Mouse (Mus musculus) embryonic facial prominence, embryonic 13.5 days (tissue): ENCODE results near the gene Rbck1. TPM values are rescaled to one million over a fixed set of nuclear protein-coding genes. Genes with fewer than 3 reads are reported as not detected.

Experiments used
- ATAC-seq: fragments of 200-750 bp; cut with Nextera tagmentation; 2 replicates; pipeline ENCODE4 v1.8.0; 2017; ENCODE audit warnings: low read depth; ENCODE audit not compliant: insufficient number of reproducible peaks, insufficient read depth, low FRiP score, low TSS enrichment
- H3K27ac ChIP-seq: fragments of 300-500 bp; sonication (generic); 2 replicates; pipeline ENCODE4 v1.5.1; 2015; ENCODE audit warnings: moderate library complexity, mild to moderate bottlenecking, inconsistent platforms
- H3K27me3 ChIP-seq: fragments of 300-500 bp; sonication (generic); 2 replicates; pipeline ENCODE4 v1.6.1; 2015; ENCODE audit warnings: mild to moderate bottlenecking, inconsistent platforms
- H3K36me3 ChIP-seq: fragments of 300-500 bp; sonication (generic); 2 replicates; pipeline ENCODE4 v1.6.1; 2015; ENCODE audit warnings: mild to moderate bottlenecking, inconsistent platforms
- H3K4me1 ChIP-seq: fragments of 300-500 bp; sonication (generic); 2 replicates; pipeline ENCODE4 v1.6.1; 2015; ENCODE audit warnings: inconsistent platforms
- H3K4me2 ChIP-seq: fragments of 300-500 bp; sonication (generic); 2 replicates; pipeline ENCODE4 v1.6.1; 2015; ENCODE audit warnings: moderate library complexity, mild to moderate bottlenecking, inconsistent platforms
- H3K4me3 ChIP-seq: fragments of 300-500 bp; sonication (generic); 2 replicates; pipeline ENCODE4 v1.5.1; 2015; ENCODE audit warnings: mild to moderate bottlenecking, inconsistent platforms
- H3K9ac ChIP-seq: fragments of 300-500 bp; sonication (generic); 2 replicates; pipeline ENCODE4 v1.6.1; 2015; ENCODE audit warnings: mild to moderate bottlenecking, inconsistent platforms
- H3K9me3 ChIP-seq: fragments of 300-500 bp; sonication (generic); 2 replicates; pipeline ENCODE4 v1.6.1; 2016; ENCODE audit warnings: inconsistent platforms
- WGBS: fragments of 180-500 bp; shearing (Covaris S2); methylation state at CpG from one replicate; pipeline ENCODE4 v1.1.7; 2015; ENCODE audit warnings: mixed read lengths; 5-methylcytosine and 5-hydroxymethylcytosine counted together
- polyA plus RNA-seq: library from polyadenylated mRNA; unstranded; fragments of >200 nt; fragmentation: Nextera tagmentation; extraction: Ambion mirVana; gene quantifications from 2 replicates; pipeline ENCODE4 v1.2.1, GENCODE M21; 2015

Rbck1 gene
- polyA plus RNA-seq, 1 experiment from 2014 or later = 83.9 TPM

DNA sequence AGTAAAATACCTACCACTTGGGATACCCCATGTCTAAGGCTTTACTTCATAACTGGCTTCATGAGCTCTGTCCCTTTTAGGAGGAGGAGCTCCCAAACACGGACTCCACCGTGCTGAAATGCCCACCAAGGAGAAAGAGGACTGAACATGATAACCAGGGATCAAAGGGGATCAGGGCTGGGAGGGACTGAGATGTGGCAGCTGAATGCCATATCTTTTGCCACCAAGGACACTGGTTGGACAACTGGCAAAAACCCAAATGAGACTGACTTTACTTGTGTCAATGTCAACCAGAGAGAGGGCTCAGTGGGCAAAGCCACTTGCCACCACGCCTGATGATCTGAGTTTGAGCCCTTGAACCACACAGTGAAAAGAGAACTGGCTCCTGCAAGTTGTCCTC, 7.6 kb downstream of the Rbck1 start:
- no peaks in the 10 kb centered on the region for H3K9me3 ChIP-seq
- H3K9ac ChIP-seq = no peak overlapping the region
- peaks cover 95% of the 10 kb centered on the region for H3K36me3 ChIP-seq
- H3K27ac ChIP-seq = no peak overlapping the region
- WGBS = 89% methylated on average over 3 of the region's 3 CpGs
- no peak overlapping the region for H3K4me3 ChIP-seq
- ATAC-seq = no peak
- no peak overlapping the region for H3K4me2 ChIP-seq
- 0 out of 2 replicates have a peak, but pooled peaks cover 2% of the 10 kb centered on the region for H3K4me1 ChIP-seq
- no peaks in the 10 kb centered on the region for H3K27me3 ChIP-seq

- no peak overlapping the region for H3K4me2 ChIP-seq
- H3K9me3 ChIP-seq = no peaks in the 10 kb centered on the region
- no peaks in the 10 kb centered on the region for H3K27me3 ChIP-seq
- ATAC-seq = no peak
- no peak overlapping the region for H3K9ac ChIP-seq
- H3K27ac ChIP-seq = no peak overlapping the region
- 97% methylated on average over 14 of the region's 14 CpGs for WGBS
- no peak overlapping the region for H3K4me3 ChIP-seq
- 0 out of 2 replicates have a peak, but pooled peaks cover 2% of the 10 kb centered on the region for H3K4me1 ChIP-seq
- H3K36me3 ChIP-seq = peaks cover 98% of the 10 kb centered on the region
Observed at GRCm38 (mm10) chr2:152323971-152324370, 8.5 kb downstream of the Rbck1 start.

GRCm38 (mm10) chr2:152322198-152322597, 10.3 kb downstream of the Rbck1 start:
- Histone ChIP-seq H3K9ac (no peak overlapping the region), H3K36me3 (peaks cover 99% of the 10 kb centered on the region), H3K27ac (no peak overlapping the region), H3K27me3 (no peaks in the 10 kb centered on the region), H3K4me1 (no peaks in the 10 kb centered on the region), H3K4me3 (no peak overlapping the region), H3K4me2 (no peak overlapping the region), H3K9me3 (no peaks in the 10 kb centered on the region)
- no peak for ATAC-seq
- 80% methylated on average over 6 of the region's 6 CpGs for WGBS

GRCm38 (mm10) chr2:152321558-152321957, 10.9 kb downstream of the Rbck1 start:
- Histone ChIP-seq H3K27ac (no peak overlapping the region), H3K9ac (no peak overlapping the region), H3K36me3 (peaks cover 99% of the 10 kb centered on the region), H3K4me1 (no peaks in the 10 kb centered on the region), H3K27me3 (no peaks in the 10 kb centered on the region), H3K9me3 (no peaks in the 10 kb centered on the region), H3K4me3 (no peak overlapping the region), H3K4me2 (no peak overlapping the region)
- no peak for ATAC-seq
- WGBS = 83% methylated on average over 5 of the region's 5 CpGs

- Histone ChIP-seq H3K9me3 (no peaks in the 10 kb centered on the region), H3K4me2 (no peak overlapping the region), H3K4me3 (no peak overlapping the region), H3K4me1 (no peaks in the 10 kb centered on the region), H3K27ac (no peak overlapping the region), H3K9ac (no peak overlapping the region), H3K36me3 (peaks cover 98% of the 10 kb centered on the region), H3K27me3 (no peaks in the 10 kb centered on the region)
- 87% methylated on average over 6 of the region's 6 CpGs for WGBS
- ATAC-seq = no peak
Observed at GRCm38 (mm10) chr2:152317054-152317453, 15.4 kb downstream of the Rbck1 start.

- H3K9me3 ChIP-seq = no peaks in the 10 kb centered on the region
- no peak for ATAC-seq
- no peak overlapping the region for H3K4me2 ChIP-seq
- no peak overlapping the region for H3K4me3 ChIP-seq
- peaks cover 98% of the 10 kb centered on the region for H3K36me3 ChIP-seq
- H3K27me3 ChIP-seq = no peaks in the 10 kb centered on the region
- no peak overlapping the region for H3K27ac ChIP-seq
- WGBS = 83% methylated on average over 6 of the region's 6 CpGs
- no peaks in the 10 kb centered on the region for H3K4me1 ChIP-seq
- H3K9ac ChIP-seq = no peak overlapping the region
Observed at GRCm38 (mm10) chr2:152313926-152314325, 18.5 kb downstream of the Rbck1 start.

DNA sequence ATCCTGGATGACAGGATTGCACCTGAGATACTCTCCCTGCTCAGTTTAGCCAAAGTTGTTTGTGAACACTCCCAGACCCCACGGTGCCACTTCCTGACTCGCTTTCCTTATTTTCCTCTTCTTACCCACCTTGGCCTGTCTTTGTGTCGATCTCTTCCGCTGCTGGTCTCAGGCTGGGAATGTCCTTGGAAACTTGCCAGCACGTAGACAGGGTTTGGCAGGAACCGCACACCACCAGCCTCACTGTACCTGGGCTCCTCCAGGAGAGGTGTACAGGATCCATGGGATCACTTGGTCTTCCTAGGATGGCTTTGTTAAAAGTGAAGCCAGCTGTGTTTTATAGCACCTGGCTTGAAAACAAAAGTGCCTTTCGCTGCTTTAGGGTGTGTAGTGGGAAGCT, 19.5 kb downstream of the Rbck1 start:
- no peak overlapping the region for H3K4me3 ChIP-seq
- ATAC-seq = no peak
- no peak overlapping the region for H3K9ac ChIP-seq
- H3K27me3 ChIP-seq = no peaks in the 10 kb centered on the region
- no peak overlapping the region for H3K27ac ChIP-seq
- H3K4me1 ChIP-seq = no peaks in the 10 kb centered on the region
- 87% methylated on average over 7 of the region's 7 CpGs for WGBS
- no peak overlapping the region for H3K4me2 ChIP-seq
- H3K9me3 ChIP-seq = no peaks in the 10 kb centered on the region
- peaks cover 98% of the 10 kb centered on the region for H3K36me3 ChIP-seq

DNA sequence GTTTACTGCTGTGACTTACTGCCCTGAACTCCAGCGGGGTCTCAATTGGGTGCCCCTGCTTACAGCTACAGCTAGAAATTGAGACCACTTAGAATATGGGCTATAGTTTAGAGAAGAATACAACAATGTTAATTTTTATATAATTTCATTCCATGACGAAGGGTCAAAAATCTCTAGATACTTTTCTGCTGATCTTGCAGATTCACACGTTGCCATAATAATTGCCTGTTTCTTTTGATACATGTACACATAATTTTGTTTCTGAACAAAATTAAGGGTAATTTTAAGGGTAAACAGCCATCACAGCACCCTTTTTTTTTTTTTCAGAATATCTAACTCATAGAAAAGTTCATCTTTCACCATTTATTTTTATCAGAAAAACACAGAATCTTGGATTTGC, 25.3 kb downstream of the Rbck1 start:
- peaks cover 93% of the 10 kb centered on the region for H3K36me3 ChIP-seq
- no peak overlapping the region for H3K27ac ChIP-seq
- H3K4me3 ChIP-seq = no peak overlapping the region
- H3K9ac ChIP-seq = no peak overlapping the region
- 91% methylated on average over 3 of the region's 3 CpGs for WGBS
- H3K4me1 ChIP-seq = no peaks in the 10 kb centered on the region
- H3K9me3 ChIP-seq = no peaks in the 10 kb centered on the region
- no peak overlapping the region for H3K4me2 ChIP-seq
- H3K27me3 ChIP-seq = no peaks in the 10 kb centered on the region
- ATAC-seq = no peak

- Histone ChIP-seq H3K4me1 (no peaks in the 10 kb centered on the region), H3K4me3 (no peak overlapping the region), H3K9me3 (no peaks in the 10 kb centered on the region), H3K9ac (no peak overlapping the region), H3K4me2 (no peak overlapping the region), H3K27ac (no peak overlapping the region), H3K36me3 (peaks cover 82% of the 10 kb centered on the region), H3K27me3 (no peaks in the 10 kb centered on the region)
- no peak for ATAC-seq
- 96% methylated on average over 6 of the region's 6 CpGs for WGBS
Observed at GRCm38 (mm10) chr2:152305480-152305879, 27.0 kb downstream of the Rbck1 start.

DNA sequence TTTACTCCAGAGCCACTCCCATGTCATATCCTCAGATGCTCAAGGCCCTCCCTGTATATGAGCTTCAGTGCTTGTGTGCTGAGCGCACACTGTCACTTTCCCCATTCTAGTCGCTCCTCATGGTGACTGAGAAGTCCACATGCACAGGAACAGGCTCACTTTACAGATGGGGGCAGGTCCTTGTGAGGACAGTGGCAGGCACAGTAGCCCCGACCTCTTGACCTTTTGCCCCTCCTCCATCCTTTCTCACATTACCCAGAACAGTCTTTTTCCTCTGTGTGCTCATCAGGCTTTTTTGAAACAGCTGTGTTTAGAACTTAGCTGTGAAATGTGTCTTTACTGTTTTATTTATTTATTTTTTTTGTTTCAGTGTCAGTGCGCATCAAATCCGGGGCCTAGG, 28.7 kb downstream of the Rbck1 start:
- no peak overlapping the region for H3K27ac ChIP-seq
- H3K9me3 ChIP-seq = no peaks in the 10 kb centered on the region
- H3K36me3 ChIP-seq = peaks cover 65% of the 10 kb centered on the region
- no peak for ATAC-seq
- H3K9ac ChIP-seq = no peak overlapping the region
- no peaks in the 10 kb centered on the region for H3K4me1 ChIP-seq
- H3K4me2 ChIP-seq = no peak overlapping the region
- WGBS = 51% methylated on average over 5 of the region's 5 CpGs
- no peaks in the 10 kb centered on the region for H3K27me3 ChIP-seq
- H3K4me3 ChIP-seq = no peak overlapping the region

DNA sequence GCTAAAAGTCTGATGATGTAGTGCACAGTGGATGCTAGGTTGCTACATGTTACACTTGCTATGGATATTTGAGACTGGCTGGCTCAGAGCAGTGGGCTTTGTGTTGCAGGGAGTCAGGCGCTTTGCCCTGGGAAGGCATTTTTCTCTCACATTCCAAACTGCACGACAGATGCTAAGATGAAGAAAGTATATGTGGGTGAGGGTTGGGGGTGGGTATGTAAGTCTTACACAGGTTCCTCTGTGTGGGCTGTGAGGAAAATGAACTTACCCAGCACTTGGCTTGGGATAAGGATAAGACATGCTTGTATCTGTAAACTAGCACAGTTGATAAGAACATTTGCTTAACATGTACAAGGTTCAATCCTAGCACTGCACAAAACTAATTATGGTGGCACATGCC, 29.6 kb downstream of the Rbck1 start:
- no peak for ATAC-seq
- no peaks in the 10 kb centered on the region for H3K27me3 ChIP-seq
- H3K4me3 ChIP-seq = no peak overlapping the region
- H3K27ac ChIP-seq = no peak overlapping the region
- no peak overlapping the region for H3K9ac ChIP-seq
- H3K9me3 ChIP-seq = no peaks in the 10 kb centered on the region
- H3K36me3 ChIP-seq = peaks cover 56% of the 10 kb centered on the region
- no peaks in the 10 kb centered on the region for H3K4me1 ChIP-seq
- 82% methylated on average over 2 of the region's 2 CpGs for WGBS
- H3K4me2 ChIP-seq = no peak overlapping the region

DNA sequence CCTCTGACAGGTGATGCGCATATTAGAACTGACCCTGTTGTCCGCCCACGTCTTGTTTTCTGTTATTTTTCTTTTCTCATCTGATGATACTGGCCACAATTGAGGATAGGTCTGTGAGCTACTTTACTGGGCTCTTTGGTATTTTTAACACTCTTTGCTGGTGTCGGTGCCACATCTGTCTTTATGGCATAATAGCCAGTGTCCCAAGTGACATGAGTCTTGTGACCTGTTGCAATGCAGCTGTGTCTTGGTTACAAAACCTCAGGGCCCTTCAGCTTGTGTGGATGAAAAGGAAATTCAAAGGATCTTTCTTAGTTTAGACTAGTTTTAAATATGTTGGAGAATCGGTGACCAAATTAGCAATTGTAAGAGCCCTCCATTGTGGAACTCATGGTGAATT, 37.9 kb downstream of the Rbck1 start:
- Histone ChIP-seq H3K4me3 (peak overlapping the region; percentile 89), H3K27ac (no peak overlapping the region), H3K36me3 (0 out of 2 replicates have a peak, but pooled peaks cover 3% of the 10 kb centered on the region), H3K9ac (peak overlapping the region; percentile 92), H3K9me3 (no peaks in the 10 kb centered on the region), H3K4me1 (peaks cover 17% of the 10 kb centered on the region), H3K27me3 (no peaks in the 10 kb centered on the region), H3K4me2 (peak overlapping the region; percentile 73)
- 38% methylated on average over 5 of the region's 5 CpGs for WGBS
- no peak for ATAC-seq
